Mouse (Mus musculus) heart, embryonic 13.5 days (tissue): ENCODE measurements around the gene Mospd2. TPM values are rescaled to one million over a fixed set of nuclear protein-coding genes. Genes with fewer than 3 reads are reported as not detected.

Experiments used
- ATAC-seq: fragments of 200-750 bp; cut with Nextera tagmentation; 2 replicates; pipeline ENCODE4 v1.8.0; 2017; ENCODE audit warnings: moderate TSS enrichment; ENCODE audit not compliant: insufficient number of reproducible peaks, low FRiP score, low TSS enrichment; ENCODE audit errors: extremely low read depth
- H3K27ac ChIP-seq: fragments of 300-500 bp; sonication (generic); replicated peaks from 2 replicates; pipeline ENCODE4 v1.5.1; 2015; ENCODE audit warnings: moderate library complexity, mild to moderate bottlenecking, inconsistent platforms
- H3K27me3 ChIP-seq: fragments of 300-500 bp; sonication (generic); replicated peaks from 2 replicates; pipeline ENCODE4 v1.6.1; 2015; ENCODE audit warnings: mild to moderate bottlenecking, inconsistent platforms
- H3K36me3 ChIP-seq: fragments of 300-500 bp; sonication (generic); 2 replicates; pipeline ENCODE4 v1.6.1; 2015; ENCODE audit warnings: mild to moderate bottlenecking, inconsistent platforms
- H3K4me1 ChIP-seq: fragments of 300-500 bp; sonication (generic); 2 replicates; pipeline ENCODE4 v1.6.1; 2015; ENCODE audit warnings: inconsistent platforms
- H3K4me2 ChIP-seq: fragments of 300-500 bp; sonication (generic); 2 replicates; pipeline ENCODE4 v1.6.1; 2015; ENCODE audit warnings: inconsistent platforms, mild to moderate bottlenecking, moderate library complexity
- H3K4me3 ChIP-seq: fragments of 300-500 bp; sonication (generic); 2 replicates; pipeline ENCODE4 v1.5.1; 2015; ENCODE audit warnings: moderate library complexity, mild to moderate bottlenecking, inconsistent platforms
- H3K9ac ChIP-seq: fragments of 300-500 bp; sonication (generic); 2 replicates; pipeline ENCODE4 v1.6.1; 2015; ENCODE audit warnings: inconsistent platforms, mild to moderate bottlenecking, moderate library complexity
- H3K9me3 ChIP-seq: fragments of 300-500 bp; sonication (generic); 2 replicates; pipeline ENCODE4 v1.6.1; 2016; ENCODE audit warnings: inconsistent platforms
- WGBS: fragments of 180-500 bp; shearing (Covaris S2); methylation state at CpG from one replicate; pipeline ENCODE4 v1.1.7; 2015; ENCODE audit warnings: mixed read lengths; 5-methylcytosine and 5-hydroxymethylcytosine counted together
- polyA plus RNA-seq: library from polyadenylated mRNA; unstranded; fragments of >200 nt; fragmentation: Nextera tagmentation; extraction: Ambion mirVana; gene quantifications from 2 replicates; pipeline ENCODE4 v1.2.1, GENCODE M21; 2015

The Mospd2 gene
- polyA plus RNA-seq, 1 experiment from 2014 or later, result 8.7 TPM

- WGBS, result 67% methylated on average over 2 of the region's 2 CpGs
- Histone ChIP-seq H3K4me2 (no peak overlapping the region), H3K4me1 (no peaks in the 10 kb centered on the region)
Measured at GRCm38 (mm10) chrX:164901847-164902246, 78.3 kb downstream of the Mospd2 start.

GRCm38 (mm10) chrX:164899805-164900204 lies 80.4 kb downstream of the Mospd2 start:
- no peaks in the 10 kb centered on the region for H3K4me1 ChIP-seq
- H3K4me3 ChIP-seq, result no peak overlapping the region
- no peaks in the 10 kb centered on the region for H3K36me3 ChIP-seq
- H3K9me3 ChIP-seq, result no peaks in the 10 kb centered on the region
- no peaks in the 10 kb centered on the region for H3K27me3 ChIP-seq
- H3K9ac ChIP-seq, result no peak overlapping the region
- no peak for ATAC-seq
- no peak overlapping the region for H3K4me2 ChIP-seq
- 35% methylated on average over 2 of the region's 2 CpGs for WGBS
- H3K27ac ChIP-seq, result no peak overlapping the region

More at GRCm38 (mm10) chrX:164901847-164902246, 78.3 kb downstream of the Mospd2 start:
- Histone ChIP-seq H3K4me3 (no peak overlapping the region), H3K9ac (no peak overlapping the region), H3K9me3 (no peaks in the 10 kb centered on the region), H3K27me3 (no peaks in the 10 kb centered on the region), H3K36me3 (no peaks in the 10 kb centered on the region), H3K27ac (no peak overlapping the region)
- no peak for ATAC-seq

GRCm38 (mm10) chrX:164886260-164886659 lies 93.9 kb downstream of the Mospd2 start:
- no peaks in the 10 kb centered on the region for H3K36me3 ChIP-seq
- no peaks in the 10 kb centered on the region for H3K4me1 ChIP-seq
- no peaks in the 10 kb centered on the region for H3K9me3 ChIP-seq
- H3K27ac ChIP-seq, result no peak overlapping the region
- 81% methylated on average over 1 of the region's 1 CpGs for WGBS
- no peak overlapping the region for H3K4me2 ChIP-seq
- H3K9ac ChIP-seq, result no peak overlapping the region
- ATAC-seq, result no peak
- no peak overlapping the region for H3K4me3 ChIP-seq
- no peaks in the 10 kb centered on the region for H3K27me3 ChIP-seq

Other genes starting within 250 kb of the Mospd2 start
- gene Fancb, start 217 bp upstream of the Mospd2 start, polyA plus RNA-seq, result 5.2 and 5.7 TPM in 2 replicates
- not detected in 2 replicates for gene Gm17604, start 24.5 kb upstream of the Mospd2 start, polyA plus RNA-seq